Mouse (Mus musculus) lung, postnatal 0 days (tissue): ENCODE data around the gene Flrt2.

ENCODE experiments used
- CTCF ChIP-seq: IDR thresholded peaks from 2 replicates; pipeline ENCODE4 v1.5.1; 2016; ENCODE audit warnings: antibody characterized with exemption, mild to moderate bottlenecking
- EP300 ChIP-seq: IDR thresholded peaks from 2 replicates; pipeline ENCODE4 v1.6.1; 2016; ENCODE audit warnings: antibody characterized with exemption, mild to moderate bottlenecking, control low read depth

DNA sequence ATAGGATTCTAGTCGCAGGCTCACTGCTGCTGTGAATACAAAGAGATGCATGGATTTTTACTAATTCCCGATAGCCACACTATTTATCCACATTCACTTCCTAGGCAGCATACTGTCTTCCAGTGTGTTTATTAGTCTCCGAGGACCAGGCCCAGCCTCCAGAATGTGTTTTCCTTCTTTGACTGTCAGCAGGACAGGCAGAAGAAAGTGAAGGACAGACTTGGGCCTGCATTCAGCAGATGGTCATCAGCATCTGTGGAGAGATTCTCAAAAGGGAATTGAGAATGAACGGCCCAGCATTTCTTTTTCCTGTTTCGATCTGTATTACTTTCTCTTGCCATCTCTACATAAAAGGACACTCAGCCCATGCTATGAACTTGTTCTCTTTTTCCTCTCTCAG is 46.0 kb downstream of the Flrt2 start:
- TF ChIP-seq EP300 = no peak
- no peak for TF ChIP-seq CTCF
